Mouse (Mus musculus) heart, embryonic 13.5 days (tissue): Measurements from ENCODE around the gene Setd1b. TPM values are rescaled to one million over a fixed set of nuclear protein-coding genes. Genes with fewer than 3 reads are reported as not detected.

ENCODE experiments used
- polyA plus RNA-seq: library from polyadenylated mRNA; unstranded; fragments of >200 nt; fragmentation: Nextera tagmentation; extraction: Ambion mirVana; gene quantifications from 2 replicates; pipeline ENCODE4 v1.2.1, GENCODE M21; 2015

Gene Setd1b
- polyA plus RNA-seq, 1 experiment from 2014 or later: 6.2 TPM

Other genes with a start within 250 kb of the Setd1b start
- 26.3 and 28.2 TPM in 2 replicates for gene Kdm2b, start 152.4 kb upstream of the Setd1b start, polyA plus RNA-seq
- 19.1 TPM in 2 replicates for gene Orai1, start 127.1 kb upstream of the Setd1b start, polyA plus RNA-seq
- not detected in 2 replicates for gene Morn3, start 95.2 kb upstream of the Setd1b start, polyA plus RNA-seq
- gene Tmem120b, start 73.8 kb upstream of the Setd1b start, polyA plus RNA-seq: 11.8 and 12.9 TPM in 2 replicates
- gene Rhof, start 9.5 kb upstream of the Setd1b start, polyA plus RNA-seq: 0.94 and 1.7 TPM in 2 replicates
- gene Psmd9, start 27.2 kb downstream of the Setd1b start, polyA plus RNA-seq: 57.2 and 62.8 TPM in 2 replicates
- gene Hpd, start 40.5 kb downstream of the Setd1b start, polyA plus RNA-seq: 0.37 and 1.5 TPM in 2 replicates
- gene Wdr66, start 109.9 kb downstream of the Setd1b start, polyA plus RNA-seq: 0.91 and 0.99 TPM in 2 replicates
- gene Bcl7a, start 201.6 kb downstream of the Setd1b start, polyA plus RNA-seq: 13.5 and 14.5 TPM in 2 replicates